Mouse (Mus musculus) B cell, adult 2 months (primary cell): ENCODE results near the gene Mrps14.

ENCODE experiments used
- DNase-seq, 2 experiments: peaks; one replicate each; pipeline ENCODE4 v3.0.0; 2022

Gene Mrps14

DNA sequence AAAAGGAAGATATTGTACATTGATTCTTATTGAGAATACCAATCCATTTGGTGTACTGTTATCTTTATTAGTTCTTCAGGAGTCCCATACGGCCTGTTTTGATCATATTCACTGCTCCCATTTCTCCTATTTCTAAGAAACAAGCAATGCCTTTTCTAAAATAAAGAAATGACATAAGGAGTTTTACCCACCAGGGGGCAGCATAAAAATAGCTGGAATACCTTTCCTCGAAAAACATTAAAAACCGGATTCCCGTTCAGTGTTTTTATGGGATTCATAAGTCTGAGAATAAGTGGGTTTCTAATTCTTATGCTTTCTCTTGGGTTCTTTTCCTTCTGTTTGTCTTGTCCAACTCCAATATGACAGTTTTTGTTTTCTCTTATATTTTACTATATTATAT is 36.0 kb downstream of the Mrps14 start:
- peak; percentile 33 to 52 for DNase-seq

DNA sequence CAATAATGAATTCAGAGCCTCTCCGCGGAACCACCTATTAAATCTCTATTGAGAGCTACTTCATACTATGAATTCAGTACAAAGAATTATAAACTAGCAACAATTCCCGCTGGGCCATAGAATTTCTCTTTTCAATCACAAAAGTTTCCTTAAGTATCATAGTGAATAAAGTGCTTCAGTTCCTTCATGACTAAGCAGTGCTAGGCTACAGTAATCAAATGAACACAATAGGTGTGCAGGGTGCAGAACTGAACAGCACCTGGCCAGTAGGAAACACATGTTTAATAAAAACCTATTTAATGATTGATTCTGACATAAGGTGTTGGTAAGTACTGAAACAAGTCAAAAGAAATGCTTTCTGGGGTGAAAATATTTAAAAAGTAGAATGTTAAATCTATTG is 37.1 kb downstream of the Mrps14 start:
- no peak for DNase-seq

DNA sequence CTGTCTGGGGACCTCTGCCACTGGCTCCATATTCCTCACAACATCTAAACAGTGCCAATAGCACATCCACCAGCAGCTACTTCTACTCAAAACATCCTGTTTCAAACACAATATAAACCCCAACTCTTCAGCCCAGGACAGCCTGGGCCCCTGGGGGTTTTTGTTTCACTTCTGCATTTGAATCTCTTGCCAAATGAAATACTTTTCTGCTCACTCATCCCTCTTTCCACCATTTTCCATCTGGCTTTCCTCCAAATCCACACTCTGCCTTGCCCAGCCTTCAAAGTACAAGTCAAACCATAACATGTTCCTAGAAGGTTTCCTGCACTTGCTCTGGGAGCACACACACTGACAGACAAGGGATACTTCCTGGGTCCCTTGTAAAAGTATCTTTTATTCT is 38.9 kb downstream of the Mrps14 start:
- DNase-seq, result peak; percentile 84 to 88

DNA sequence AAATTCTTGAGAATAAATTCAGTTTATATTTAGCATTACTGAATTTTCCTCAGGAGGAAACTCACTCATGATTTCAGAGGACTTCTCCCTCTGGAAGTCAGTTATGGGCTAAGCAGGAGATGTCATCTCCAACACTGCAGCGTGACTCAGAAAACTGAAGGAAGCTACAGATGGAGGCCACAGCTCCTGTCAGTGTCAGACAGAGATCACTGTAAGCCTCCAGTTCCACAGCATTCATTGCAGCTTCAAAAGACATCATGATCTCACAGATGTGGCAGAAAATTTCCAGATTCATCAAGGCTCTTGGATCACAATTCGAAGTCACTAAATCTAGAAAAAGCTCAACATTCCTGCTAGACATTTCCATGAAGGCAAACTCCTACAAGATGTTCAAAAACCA is 43.0 kb downstream of the Mrps14 start:
- no peak for DNase-seq

DNA sequence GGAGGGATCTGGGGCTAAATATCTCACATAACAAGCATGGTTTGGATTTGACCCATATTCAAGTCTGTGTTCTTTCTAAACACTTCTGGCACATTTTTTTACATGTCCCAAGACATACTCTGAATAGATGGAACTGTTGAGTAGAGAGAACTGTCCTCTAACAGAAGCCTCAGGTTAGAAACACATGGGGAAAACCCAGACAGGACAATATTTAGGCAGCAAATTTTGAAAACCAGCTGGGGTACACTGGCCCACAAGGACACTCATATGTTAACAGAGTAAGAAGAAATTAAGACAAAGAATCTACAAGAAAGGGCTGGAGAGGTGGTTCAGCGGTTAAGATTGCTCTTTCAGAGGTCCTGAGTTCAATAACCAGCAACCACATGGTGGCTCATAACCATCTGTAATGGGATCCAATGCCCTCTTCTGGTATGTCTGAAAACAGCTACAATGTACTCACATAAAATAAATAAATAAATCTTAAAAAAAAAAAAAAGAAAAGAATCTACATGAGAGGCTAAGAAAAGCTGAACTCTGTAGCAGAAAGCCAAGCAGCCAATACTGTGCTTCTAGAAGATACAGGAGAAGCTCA is 43.9 kb downstream of the Mrps14 start:
- DNase-seq, result no peak

DNA sequence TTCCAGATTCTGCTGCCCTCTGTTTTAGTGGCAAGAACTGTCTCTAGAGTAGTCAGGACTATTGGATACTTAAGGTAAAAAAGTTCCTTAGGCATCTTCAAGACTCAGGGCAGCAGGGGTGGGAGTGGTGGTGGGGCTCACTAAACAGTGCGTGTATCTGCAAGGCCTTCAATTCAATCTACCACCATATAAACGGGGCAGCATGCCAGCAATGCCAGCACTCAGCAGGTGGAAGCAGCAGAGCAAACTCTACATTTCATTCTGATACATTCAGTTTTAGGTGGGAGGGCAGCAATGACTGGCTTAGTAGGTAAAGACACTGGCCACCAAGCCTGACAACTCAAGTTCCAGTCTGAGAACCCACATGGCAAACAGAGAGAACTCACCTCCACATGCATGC is 45.1 kb downstream of the Mrps14 start:
- no peak for DNase-seq

DNA sequence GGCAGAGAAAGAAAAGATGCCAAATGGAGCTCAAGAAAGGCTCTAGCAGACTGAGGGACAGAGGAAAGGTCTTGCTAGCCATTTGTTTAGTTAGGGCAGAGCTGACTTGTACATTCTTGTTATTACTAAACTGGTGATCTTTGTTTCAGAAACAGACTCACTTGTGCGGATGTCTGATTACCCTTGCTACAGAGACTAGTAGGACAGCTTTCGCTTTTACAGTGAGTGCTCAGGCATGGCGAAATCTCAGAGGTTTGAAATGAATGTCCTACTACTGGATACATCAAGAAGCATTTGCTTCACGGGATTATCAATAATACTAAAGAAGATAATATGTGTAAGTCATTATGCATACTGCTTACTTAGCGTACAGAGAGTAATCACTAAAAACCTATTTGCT is 49.7 kb downstream of the Mrps14 start:
- peak in 1 of 2 experiments; percentile 16 for DNase-seq

DNA sequence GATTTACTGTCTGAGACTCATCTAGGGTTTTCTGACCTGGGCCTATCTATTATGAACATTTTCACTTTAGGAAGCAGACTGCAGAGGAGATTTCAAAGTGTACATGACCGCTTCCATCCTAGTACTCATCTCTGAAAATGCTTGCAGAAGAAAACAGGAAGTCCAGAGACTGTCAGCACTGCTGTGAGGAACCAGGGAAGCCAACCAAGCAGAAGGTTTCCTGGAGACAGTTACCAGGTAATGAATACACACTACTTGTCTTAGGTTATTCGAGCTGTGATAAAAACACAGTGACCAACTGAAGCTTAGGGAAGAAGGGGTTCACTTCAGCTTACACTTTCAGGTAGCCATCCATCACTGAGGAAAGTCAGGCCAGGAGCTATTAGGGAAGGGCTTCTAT is 50.9 kb downstream of the Mrps14 start:
- peak; percentile 60 to 71 for DNase-seq

DNA sequence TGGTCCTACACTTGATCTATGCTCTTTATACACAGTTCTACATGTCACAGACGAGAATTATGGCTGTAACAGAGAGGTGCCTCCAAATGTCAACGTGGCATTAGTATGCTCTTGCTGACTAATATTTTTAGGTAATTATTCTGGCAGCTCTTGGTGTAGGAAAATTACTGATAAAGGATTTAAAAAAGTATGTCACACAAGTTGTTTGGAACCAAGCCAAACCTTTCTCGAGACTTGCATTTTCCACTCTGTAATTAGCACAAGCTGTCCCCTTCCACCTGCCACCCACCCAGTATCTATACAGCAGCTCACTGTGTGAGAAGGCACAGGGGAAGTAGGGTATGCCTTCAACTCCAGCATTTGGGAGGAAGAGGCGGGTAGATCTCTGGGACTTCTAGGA is 51.8 kb downstream of the Mrps14 start:
- peak; percentile 57 to 62 for DNase-seq

DNA sequence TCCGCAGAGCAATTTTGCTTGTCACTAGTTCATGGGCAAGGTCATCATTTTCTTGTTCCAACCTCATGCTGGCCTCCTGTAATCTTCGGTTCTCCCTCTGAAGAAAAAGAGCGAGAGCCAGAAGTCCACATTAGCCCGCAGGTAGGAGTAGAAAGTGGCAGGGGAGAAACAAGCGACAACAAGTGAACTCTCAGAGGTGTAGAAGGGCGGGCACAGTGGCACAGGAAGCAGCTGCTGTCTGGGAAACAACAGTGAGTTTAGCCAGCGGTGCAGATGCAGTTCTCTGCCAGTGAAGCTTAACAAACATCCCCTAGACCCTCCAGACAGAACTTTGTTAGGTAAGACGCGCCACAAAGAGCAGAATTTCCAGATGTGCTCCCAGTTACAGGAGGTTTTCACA is 52.5 kb downstream of the Mrps14 start:
- peak; percentile 70 to 73 for DNase-seq

DNA sequence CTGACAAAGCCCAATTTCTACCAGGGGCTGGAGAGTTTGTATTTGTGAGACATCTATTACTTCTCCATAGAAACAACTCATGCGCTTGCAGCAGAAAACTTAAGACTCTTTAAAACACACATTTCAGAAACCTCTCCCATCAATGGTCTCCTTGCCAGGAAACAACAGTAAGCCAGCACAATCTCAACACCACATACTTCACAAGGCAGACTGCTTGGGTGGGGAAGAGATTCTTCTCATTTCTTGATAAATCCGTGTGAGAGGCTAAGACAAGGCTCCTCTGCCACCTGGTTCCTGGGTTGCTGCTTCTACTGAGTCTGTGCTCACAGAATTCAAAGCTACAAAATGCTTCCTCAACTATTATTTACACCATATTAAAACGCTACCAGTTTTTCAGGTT is 54.8 kb downstream of the Mrps14 start:
- no peak for DNase-seq

DNA sequence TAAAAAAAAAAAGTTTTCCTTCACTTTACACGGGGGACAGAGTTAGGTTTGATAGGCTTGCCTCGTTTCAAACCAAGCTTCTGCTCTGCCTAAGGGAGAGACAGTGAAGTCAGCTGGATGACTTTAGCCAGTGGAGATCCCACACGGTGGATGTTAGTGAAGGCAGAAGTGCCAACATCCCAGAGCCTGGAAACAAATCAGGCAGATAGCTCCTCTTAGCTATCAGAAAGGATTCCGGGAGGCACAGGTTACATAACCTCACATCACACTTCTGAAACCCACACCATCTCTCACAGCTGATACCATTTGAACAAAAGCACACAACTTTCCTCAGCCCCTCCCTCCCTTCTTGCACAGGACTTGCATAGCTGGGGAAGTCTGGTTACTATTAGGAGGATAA is 55.8 kb downstream of the Mrps14 start:
- no peak for DNase-seq

DNA sequence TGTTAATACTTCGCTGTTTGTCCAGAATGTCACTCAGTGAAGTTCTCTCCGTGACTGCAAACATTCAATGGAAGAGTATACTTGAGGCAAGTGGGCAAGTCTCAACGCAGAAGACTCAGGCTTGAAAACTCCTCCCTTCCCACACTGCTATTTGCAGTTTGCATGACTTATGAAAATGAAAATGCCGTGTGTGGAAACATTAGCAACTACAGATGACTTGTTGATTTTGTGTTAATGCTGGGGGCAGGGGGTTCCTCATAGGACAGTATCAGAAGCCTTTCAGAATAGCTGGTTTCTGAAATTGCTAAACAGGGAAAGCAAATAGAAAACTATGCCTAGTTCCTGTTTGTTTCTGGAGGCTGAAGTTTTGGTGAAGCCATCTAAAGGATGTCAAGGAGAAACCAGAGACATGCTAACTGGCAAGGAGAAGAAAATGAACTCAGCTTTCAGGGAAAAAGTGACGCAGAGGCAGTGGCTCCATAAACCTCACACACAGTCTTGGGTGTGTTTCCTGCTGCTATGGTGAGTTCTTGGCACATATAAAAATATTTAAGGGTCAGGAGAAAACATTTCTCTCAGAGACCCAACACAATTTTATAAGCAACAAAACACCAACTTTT is 56.5 kb downstream of the Mrps14 start:
- no peak for DNase-seq
